Mouse (Mus musculus): ENCODE results near the gene Akap8l.

Gene Akap8l

DNA sequence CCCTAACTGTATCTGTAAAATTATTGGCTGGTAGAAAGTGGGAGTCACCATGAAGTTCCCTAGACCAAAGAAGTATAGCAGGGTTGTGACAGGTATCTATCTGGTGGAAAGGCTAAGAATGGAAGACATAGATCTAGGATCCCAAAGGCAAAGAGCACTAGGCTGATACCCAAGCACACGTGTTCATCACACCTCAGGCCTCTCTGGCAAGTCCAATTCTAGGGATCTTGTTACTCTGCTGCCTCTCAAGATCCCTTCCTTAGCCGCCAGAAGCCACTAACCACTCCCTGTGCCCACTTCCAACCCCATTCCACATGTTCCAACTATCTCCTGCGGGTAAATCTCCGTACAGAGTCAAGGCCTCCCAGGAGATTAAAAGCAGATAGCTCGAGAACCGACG lies 30.5 kb downstream of the Akap8l start:
- no peak for DNase-seq (ENCODE audit: low spot score)

- no peak for DNase-seq (ENCODE audit: low spot score)
These were observed 32.7 kb downstream of the Akap8l start for GRCm38 (mm10) chr17:32317708-32318107.

- DNase-seq (ENCODE audit: low spot score), result no peak
These were observed 33.4 kb downstream of the Akap8l start for GRCm38 (mm10) chr17:32317032-32317431.

GRCm38 (mm10) chr17:32315560-32315959 lies 34.8 kb downstream of the Akap8l start:
- no peak for DNase-seq (ENCODE audit: low spot score)

- no peak for DNase-seq (ENCODE audit: low spot score)
These were observed 36.5 kb downstream of the Akap8l start for GRCm38 (mm10) chr17:32313892-32314291.

DNA sequence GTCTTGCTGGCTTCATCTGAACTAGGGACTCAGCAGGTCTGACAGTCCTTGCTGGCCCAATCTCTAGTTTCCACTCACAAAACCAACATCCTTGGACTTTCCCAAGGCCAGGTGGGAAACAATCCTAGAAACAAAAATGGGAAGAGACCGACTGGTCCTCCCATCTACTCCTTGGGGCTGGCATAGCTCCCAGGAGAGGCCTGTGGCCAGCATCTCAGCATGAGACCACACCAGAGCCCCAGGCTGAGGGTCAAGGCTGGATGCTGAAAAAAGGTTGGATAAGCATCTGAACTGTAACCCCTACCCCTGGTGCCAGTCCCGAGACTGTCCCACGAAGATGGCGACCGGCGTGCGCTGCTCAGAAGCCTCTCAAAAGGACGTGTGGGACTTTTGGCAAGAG lies 37.6 kb downstream of the Akap8l start:
- DNase-seq (ENCODE audit: low spot score), result no peak

DNA sequence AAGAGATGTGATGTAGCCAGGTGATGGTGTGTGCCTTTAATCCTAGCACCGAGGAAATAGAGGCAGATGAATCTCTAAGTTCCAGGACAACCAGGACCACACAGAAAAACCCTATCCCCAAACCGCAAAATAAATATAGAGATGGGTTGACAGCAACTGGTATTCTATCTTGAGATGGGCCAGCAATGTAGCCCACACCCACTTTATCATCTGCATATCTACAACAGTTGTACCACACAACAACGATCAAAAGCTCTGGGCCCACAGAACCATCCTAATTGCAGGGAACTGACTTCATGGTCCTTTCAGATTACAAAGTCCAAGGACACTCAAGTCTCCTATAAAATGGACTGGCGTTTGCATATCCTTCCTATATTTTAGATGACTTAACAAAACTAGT lies 42.4 kb downstream of the Akap8l start:
- no peak for DNase-seq (ENCODE audit: low spot score)

DNA sequence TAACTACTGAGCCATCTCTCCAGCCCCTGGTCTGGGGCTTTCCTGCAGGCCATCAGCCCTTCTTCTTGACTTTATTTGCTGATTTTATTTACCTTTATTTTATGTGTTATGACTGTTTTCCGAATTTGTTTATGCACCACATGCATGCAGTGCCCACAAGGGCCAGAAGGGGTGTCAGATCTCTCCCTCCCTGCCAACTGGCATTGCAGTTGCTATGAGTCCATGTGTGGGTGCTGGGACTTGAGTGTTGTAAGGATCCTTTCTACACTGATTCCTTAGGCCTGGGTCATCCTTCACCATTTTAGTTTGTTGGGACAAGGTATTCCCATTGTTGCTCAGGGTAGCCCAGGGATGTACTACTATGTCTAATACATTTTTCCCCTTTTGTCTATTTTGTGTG lies 52.3 kb downstream of the Akap8l start:
- no peak for DNase-seq (ENCODE audit: low spot score)

GRCm38 (mm10) chr17:32295901-32296300 lies 54.5 kb downstream of the Akap8l start:
- DNase-seq (ENCODE audit: low spot score), result no peak

DNA sequence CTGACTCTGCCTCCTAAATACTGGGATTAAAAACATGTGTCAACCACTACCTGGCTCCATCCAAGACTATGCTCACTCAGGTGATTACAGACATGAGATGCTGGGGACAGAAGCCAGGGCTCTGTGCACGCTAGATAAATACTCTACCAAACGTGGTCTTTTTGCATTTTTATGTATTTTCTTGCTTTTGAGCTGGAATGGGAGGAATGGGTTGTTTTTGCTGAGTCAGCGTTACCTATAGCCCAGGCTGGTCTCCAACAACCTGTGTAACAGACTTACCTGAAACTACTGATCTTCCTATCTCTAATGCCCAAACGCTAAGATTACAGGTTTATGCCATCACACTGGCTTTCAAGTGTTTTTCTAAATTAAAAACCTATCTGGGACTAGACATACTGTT lies 55.2 kb downstream of the Akap8l start:
- DNase-seq (ENCODE audit: low spot score), result no peak

GRCm38 (mm10) chr17:32285138-32285670 lies 65.2 kb downstream of the Akap8l start:
- DNase-seq (ENCODE audit: low spot score), result no peak

DNA sequence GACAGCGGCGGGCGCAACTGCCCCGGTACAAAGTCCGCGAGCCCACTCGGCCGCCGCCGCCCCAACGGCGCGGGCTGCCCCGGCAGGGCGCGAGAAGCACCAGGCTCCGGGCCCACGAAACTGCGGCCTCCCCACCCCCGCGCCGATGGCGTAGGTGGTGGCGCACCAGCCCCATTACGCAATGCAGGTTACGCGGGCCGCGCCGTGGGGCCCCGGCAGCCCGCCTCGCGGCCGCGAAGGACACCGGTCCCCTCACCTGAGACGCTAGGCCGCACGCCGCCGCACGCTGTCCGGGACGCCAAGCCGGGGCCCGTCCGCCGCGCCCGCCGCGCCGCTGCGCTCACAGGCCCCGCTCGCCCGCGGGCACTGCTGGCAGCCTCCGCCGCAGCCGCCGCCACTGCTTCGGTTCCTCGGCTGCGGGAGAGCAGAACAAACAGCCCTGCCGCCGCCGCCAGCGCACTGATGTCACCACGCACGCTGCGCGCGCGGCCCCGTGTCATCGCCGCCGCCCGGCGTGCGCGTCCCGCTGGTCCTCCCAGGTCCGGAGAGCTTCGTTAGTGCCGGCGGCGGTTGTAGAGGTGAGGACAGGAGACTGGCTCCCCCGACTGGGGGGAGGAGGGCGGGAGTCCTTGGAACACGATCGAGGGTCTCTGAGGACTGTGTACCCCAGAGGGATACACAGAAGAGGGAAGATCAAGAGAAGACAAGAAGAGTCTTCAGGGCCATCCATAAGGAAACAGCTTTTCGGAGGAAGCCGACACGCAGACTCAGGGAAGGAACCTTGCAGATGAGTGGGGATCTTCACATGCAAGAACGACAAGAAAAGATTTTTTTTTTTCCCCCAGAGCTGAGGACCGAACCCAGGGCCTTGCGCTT lies 65.9 kb downstream of the Akap8l start, which contains the start of gene Brd4:
TSS of gene Brd4 (minus strand) at position 461 of the 876 bp plus-strand sequence.
- DNase-seq (ENCODE audit: low spot score), result peak; percentile 90

DNA sequence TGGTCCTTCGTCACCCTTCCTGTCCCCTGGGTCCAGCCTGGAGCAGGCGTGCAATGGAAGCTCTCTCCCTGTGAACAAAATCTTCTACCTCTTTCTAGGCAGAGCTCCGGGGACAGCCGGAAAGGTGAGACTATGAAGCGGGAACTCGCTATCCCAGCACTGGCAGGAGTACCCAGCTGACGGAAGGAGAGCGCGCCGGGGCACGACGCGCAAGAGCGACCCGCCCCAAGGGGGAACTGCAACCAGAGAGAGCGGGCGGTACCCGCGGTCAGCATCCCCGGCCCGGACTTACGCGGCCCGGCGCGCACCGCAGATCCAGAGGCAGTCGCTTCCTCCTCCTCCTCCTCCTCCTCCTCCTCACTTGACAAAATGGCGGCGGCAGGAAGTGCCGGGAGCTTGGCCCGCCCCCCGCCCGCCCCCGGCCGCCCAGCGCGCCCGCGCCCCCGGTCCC lies 66.6 kb downstream of the Akap8l start:
- peak; percentile 39 for DNase-seq (ENCODE audit: low spot score)

GRCm38 (mm10) chr17:32283341-32283740 lies 67.1 kb downstream of the Akap8l start:
- peak; percentile 27 for DNase-seq (ENCODE audit: low spot score)

DNA sequence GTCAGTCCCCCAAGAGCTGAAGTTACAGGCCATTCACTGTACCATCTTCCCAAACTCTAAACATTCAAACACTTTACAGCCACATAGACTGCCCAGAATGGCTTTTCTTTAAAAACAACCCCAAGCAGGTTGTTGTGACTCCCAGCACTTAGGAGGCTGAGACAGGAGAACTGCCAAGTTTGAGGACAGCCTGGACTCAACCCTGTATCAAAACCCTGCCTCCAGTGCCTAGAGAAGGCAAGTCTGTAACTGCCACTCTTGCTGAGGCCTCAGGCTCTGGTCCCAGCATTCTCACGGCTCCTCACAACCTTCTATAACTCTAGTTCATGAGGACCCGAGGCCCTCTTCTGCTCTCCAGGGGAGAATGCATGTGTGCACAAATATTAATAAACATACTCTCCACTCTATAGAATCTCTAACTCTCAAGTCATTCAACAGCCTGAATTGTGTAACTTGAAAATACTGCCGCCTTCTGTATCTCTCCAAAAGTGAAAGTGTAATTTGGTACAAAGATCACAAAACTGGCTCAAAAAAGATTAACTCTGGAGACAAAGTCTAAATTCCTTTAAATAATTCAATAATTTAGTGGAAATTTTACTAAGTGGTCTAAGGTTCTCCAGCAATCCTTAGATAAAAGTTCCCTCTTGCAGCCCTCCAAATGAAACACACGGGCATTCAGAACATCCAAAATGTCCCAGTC lies 68.6 kb downstream of the Akap8l start:
- DNase-seq (ENCODE audit: low spot score), result no peak

DNA sequence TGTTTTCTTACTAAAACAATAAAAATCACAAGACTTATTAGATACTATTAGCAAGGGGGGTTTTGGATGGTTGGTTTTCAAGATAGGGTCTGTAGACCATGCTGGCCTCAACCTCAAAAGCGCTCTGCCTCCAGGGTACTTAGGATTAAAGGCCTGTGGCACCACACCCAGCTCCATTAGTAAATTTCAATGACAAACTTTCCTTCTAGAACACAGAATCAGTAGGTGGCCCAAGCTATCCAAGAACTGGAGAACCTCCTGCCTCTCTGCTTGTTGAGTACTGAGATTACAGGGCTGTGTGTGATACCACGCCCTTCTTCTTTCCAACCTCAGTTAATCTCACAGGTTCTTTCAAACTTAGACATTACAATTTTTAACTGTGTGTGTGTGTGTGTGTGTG lies 69.3 kb downstream of the Akap8l start:
- DNase-seq (ENCODE audit: low spot score), result no peak

- no peak for DNase-seq (ENCODE audit: low spot score)
These were observed 69.8 kb downstream of the Akap8l start for GRCm38 (mm10) chr17:32280575-32280974.

DNA sequence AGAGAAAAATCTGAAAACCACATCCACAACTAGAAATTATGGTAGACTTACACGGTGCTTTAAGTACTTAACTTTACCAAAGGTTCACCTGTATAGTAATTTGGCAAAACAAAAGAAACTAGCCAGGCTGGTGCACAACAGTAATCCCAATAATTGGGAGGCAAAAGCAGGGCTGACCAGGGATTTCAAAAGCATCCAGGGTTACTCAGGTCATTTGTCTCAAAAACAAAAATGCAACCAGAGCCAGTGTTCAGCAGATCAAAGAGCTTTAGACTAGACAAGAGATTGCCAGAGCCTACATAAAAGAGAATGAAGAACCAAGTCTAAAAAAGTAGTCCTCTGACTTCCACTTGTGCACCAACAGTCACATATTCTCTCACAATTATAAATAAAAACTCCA lies 73.2 kb downstream of the Akap8l start:
- DNase-seq (ENCODE audit: low spot score), result no peak

- DNase-seq (ENCODE audit: low spot score), result no peak
These were observed 74.8 kb downstream of the Akap8l start for GRCm38 (mm10) chr17:32275568-32275967.

Measured in urinary bladder, postnatal 25 days (tissue).